Mouse (Mus musculus): ENCODE data around the gene Cd55b. TPM values are rescaled to one million over a fixed set of nuclear protein-coding genes. Genes with fewer than 3 reads are reported as not detected.

The Cd55b gene
- polyA plus RNA-seq (2012; rRNA removed), result not detected in 2 replicates

DNA sequence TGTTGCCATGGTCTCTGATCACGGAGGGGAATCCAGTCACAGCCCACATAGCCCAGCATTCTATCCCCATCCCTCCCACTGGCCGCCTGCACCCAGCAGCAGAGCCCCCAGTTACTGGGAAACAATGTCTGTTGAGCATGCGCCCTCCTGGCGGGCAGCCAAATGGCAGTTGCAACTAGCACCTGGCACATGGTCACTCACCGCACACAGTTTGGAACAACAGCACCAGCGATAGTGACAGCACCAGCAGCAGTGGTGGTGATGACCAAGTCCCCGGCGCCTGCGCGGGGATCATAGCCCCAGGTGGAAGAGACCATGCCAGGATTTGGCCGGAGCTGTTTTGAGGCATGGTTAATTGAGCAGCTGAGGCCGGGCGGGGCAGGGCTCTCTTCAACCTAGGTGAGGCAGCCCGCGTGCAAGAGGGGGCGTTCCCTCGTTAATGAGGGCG is at the start of gene Cd55b:
TSS of gene Cd55b (minus strand) at position 346 of the 448 bp plus-strand sequence.

DNA sequence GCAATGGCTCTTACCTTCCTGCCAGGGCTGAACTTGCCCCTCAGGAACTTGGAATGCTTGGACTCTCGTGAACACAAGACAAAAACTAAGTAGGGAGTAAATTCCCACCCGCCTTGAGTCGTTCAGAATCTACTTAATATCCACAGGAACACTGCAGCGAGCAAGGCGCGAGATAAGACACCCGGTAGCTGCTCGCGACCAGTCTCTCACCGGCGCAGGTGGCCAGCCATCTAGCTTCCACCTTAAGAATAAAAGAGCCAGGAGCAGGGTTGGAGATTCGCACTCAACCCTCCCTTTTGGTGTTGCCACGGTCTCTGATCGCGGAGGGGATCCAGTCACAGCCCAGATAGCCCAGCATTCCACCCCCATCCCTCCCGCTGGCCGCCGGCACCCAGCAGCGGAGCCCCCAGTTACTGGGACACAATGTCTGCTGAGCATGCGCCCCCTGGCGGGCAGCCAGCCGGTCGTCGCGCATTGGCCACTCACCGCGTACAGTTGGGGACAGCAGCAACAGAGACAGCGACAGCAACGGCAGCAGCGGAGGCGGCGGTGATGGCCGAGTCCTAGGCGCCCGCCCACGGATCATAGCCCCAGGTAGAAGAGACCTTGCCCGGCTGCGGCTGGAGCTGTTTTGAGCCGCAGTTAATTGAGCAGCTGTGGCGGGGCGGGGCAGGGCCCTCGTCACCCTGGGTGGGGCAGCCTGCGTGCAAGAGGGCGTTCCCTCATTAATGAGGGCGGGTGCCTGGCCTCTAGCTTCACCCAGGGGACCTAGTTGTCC is 39.5 kb upstream of the Cd55b start, which contains the start of gene Cd55:
TSS of gene Cd55 (minus strand) at position 661 of the 778 bp plus-strand sequence.

Other genes starting within 250 kb of the Cd55b start
- 12.6 and 14.9 TPM in 2 replicates for gene Cd55, start 39.7 kb upstream of the Cd55b start, polyA plus RNA-seq (2012; rRNA removed)
- not detected in 2 replicates for gene Zp3r, start 206.6 kb upstream of the Cd55b start, polyA plus RNA-seq (2012; rRNA removed)
- 0.15 and 0.41 TPM in 2 replicates for gene C4bp, start 238.6 kb upstream of the Cd55b start, polyA plus RNA-seq (2012; rRNA removed)

All from ovary, adult 2 months (tissue).